Mouse (Mus musculus): ENCODE data around the gene Serpina3b. TPM values are rescaled to one million over a fixed set of nuclear protein-coding genes. Genes with fewer than 3 reads are reported as not detected.
"Not testable (repeated sequence)": the region's sequence is repeated elsewhere in the genome, so short reads cannot be mapped to it uniquely, and the experiment has no call there.

Serpina3b gene
- not detected in 2 replicates for polyA plus RNA-seq (2014; fragmentation: Nextera tagmentation; extraction: Ambion mirVana)

DNA sequence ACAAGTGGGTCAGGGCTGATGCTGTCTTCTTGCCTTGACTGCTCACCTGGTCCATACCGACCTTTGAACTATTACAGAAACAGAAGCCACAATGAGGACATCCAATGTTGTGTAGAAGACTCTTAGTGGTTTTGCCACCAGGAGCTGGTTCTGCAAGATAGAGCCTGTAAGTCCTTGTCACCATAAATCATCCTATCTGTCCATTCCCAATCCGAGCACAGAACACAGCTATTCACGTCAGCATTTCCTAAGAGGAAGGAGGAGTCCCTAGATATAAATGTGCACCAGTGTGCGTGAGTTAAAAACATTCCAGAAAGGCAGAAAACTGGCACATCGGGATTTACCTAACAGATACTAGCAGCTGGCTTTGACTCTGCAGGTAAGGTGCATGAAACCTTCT is at the start of gene Serpina3b:
TSS of gene Serpina3b (plus strand) at position 301 of the 400 bp plus-strand sequence.
- Histone ChIP-seq H3K27ac (replicated peaks; ENCODE audit: low read depth, low read length) (no peak within 1 kb of the TSS), H3K36me3 (replicated peaks; ENCODE audit: control insufficient read depth, insufficient read depth, low read depth, low read length) (no peaks in the 10 kb centered on the region), H3K9me3 (replicated peaks; ENCODE audit: control insufficient read depth, low read length) (no peaks in the 10 kb centered on the region), H3K4me3 (ENCODE audit: low read depth, low read length) (no peak within 1 kb of the TSS), H3K9ac (replicated peaks; ENCODE audit: low read length) (no peak within 1 kb of the TSS), H3K27me3 (ENCODE audit: control insufficient read depth, insufficient read depth, low read length) (no peaks in the 10 kb centered on the region), H3K4me1 (ENCODE audit: control insufficient read depth, insufficient read depth, low read length) (no peaks in the 10 kb centered on the region), H3K4me2 (ENCODE audit: low read depth, low read length) (no peak within 1 kb of the TSS)
- no peak for ATAC-seq (replicated peaks; ENCODE audit: insufficient number of reproducible peaks, low FRiP score, low TSS enrichment, low read depth)
- WGBS: 86% methylated on average over 5 of the region's 5 CpGs
- DNase-seq (ENCODE audit: low spot score): no peak

DNA sequence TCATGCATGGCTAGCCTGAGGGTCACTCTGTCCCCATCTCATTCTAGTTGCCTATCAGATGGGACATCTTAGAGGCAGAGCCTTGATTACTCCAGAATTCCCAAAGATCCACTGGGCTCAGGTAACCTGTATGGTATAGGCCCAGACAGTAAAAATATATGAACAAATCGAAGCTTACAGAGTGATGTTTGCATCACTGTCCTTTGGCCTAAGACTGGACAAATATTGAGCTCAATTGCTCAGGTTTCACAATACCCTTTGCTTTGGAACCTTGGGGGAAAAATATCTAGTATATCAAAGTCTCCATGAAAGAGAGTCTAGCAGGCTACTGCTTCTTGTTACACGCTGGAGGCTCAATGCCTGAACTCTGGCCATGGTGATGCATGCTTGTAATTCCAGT is 37.7 kb upstream of the Serpina3b start:
- Histone ChIP-seq H3K4me1 (ENCODE audit: control insufficient read depth, insufficient read depth, low read length) (no peaks in the 10 kb centered on the region), H3K9me3 (replicated peaks; ENCODE audit: control insufficient read depth, low read length) (no peaks in the 10 kb centered on the region), H3K27ac (replicated peaks; ENCODE audit: low read depth, low read length) (no peak overlapping the region), H3K4me3 (ENCODE audit: low read depth, low read length) (no peak overlapping the region), H3K36me3 (replicated peaks; ENCODE audit: control insufficient read depth, insufficient read depth, low read depth, low read length) (no peaks in the 10 kb centered on the region), H3K9ac (replicated peaks; ENCODE audit: low read length) (no peak overlapping the region), H3K27me3 (ENCODE audit: control insufficient read depth, insufficient read depth, low read length) (no peaks in the 10 kb centered on the region), H3K4me2 (ENCODE audit: low read depth, low read length) (no peak overlapping the region)
- ATAC-seq (replicated peaks; ENCODE audit: insufficient number of reproducible peaks, low FRiP score, low TSS enrichment, low read depth) (no peak), DNase-seq (ENCODE audit: low spot score) (no peak)
- WGBS: 82% methylated on average over 2 of the region's 2 CpGs

DNA sequence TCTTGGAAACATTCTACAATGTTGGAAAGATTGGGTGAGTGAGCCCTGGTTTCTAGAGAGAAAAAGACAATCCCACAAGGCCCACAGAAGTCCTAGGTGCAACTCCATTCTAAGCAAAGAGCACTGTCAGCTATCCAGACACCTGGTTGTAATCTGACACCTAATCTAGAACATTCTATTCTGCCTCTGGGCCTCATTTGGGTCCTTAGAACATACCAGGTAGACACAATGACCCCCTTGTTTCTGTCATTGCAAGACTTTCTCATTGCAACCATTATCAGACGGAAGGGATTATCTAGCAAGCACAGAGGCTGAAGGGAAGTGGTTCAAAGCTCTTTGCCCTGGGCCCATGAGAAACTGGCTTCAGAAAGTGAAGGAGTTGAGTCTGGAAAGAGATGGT is 36.5 kb upstream of the Serpina3b start:
- Histone ChIP-seq H3K4me3 (ENCODE audit: low read depth, low read length) (no peak overlapping the region), H3K9me3 (replicated peaks; ENCODE audit: control insufficient read depth, low read length) (no peaks in the 10 kb centered on the region), H3K36me3 (replicated peaks; ENCODE audit: control insufficient read depth, insufficient read depth, low read depth, low read length) (no peaks in the 10 kb centered on the region), H3K27me3 (ENCODE audit: control insufficient read depth, insufficient read depth, low read length) (no peaks in the 10 kb centered on the region), H3K9ac (replicated peaks; ENCODE audit: low read length) (no peak overlapping the region), H3K27ac (replicated peaks; ENCODE audit: low read depth, low read length) (no peak overlapping the region), H3K4me1 (ENCODE audit: control insufficient read depth, insufficient read depth, low read length) (no peaks in the 10 kb centered on the region), H3K4me2 (ENCODE audit: low read depth, low read length) (no peak overlapping the region)
- DNase-seq (ENCODE audit: low spot score): no peak
- ATAC-seq (replicated peaks; ENCODE audit: insufficient number of reproducible peaks, low FRiP score, low TSS enrichment, low read depth): no peak
- 76% methylated on average over 1 of the region's 1 CpGs for WGBS

DNA sequence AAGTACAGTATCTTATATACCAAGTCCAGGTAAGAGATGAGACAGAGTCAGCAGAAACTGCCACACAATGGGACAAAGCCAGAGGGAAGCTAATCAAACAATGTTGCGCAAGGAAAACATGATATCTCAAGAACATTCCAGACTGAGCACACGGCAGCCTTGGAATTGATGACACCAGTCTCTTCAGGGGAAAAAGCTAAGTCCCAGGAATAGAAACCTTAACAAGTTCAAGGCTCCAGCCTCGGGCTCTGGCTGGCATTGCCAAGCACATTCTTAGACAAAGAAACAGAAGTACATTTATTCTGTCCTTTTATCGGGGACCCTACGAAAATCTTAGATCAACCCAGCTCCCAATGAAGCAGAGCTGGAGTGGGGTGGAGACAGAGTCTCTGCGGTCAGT is 27.0 kb upstream of the Serpina3b start, which contains the start of gene Serpina5:
TSS of gene Serpina5 (plus strand) at position 346 of the 400 bp plus-strand sequence.
- no peaks in the 10 kb centered on the region for H3K27me3 ChIP-seq (ENCODE audit: control insufficient read depth, insufficient read depth, low read length)
- WGBS: 86% methylated on average over 6 of the region's 6 CpGs
- no peaks in the 10 kb centered on the region for H3K36me3 ChIP-seq (replicated peaks; ENCODE audit: control insufficient read depth, insufficient read depth, low read depth, low read length)
- H3K27ac ChIP-seq (replicated peaks; ENCODE audit: low read depth, low read length): no peak within 1 kb of the TSS
- DNase-seq (ENCODE audit: low spot score): no peak
- no peaks in the 10 kb centered on the region for H3K4me1 ChIP-seq (ENCODE audit: control insufficient read depth, insufficient read depth, low read length)
- no peaks in the 10 kb centered on the region for H3K9me3 ChIP-seq (replicated peaks; ENCODE audit: control insufficient read depth, low read length)
- no peak within 1 kb of the TSS for H3K4me2 ChIP-seq (ENCODE audit: low read depth, low read length)
- H3K4me3 ChIP-seq (ENCODE audit: low read depth, low read length): no peak within 1 kb of the TSS
- no peak within 1 kb of the TSS for H3K9ac ChIP-seq (replicated peaks; ENCODE audit: low read length)
- no peak for ATAC-seq (replicated peaks; ENCODE audit: insufficient number of reproducible peaks, low FRiP score, low TSS enrichment, low read depth)

DNA sequence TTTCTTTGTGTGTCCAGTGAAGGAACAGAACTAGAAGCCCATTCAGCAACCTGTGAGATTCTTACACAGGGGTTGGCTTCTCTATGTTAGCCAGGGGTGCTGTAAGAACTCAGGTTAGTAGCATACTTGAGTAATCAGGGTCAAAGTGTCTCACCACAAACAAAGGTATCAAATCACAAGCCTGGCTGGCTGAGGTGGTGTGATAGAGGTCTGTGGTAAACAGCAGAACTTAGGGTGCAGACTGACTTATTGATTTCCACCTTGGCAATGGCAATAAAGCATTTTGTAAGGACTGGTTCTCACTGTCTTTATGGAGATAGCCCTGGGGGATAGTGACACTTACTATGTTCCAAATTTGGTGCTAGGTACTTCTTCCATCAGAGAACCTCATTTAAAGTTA is 21.9 kb upstream of the Serpina3b start:
- Histone ChIP-seq H3K4me3 (ENCODE audit: low read depth, low read length) (no peak overlapping the region), H3K9ac (replicated peaks; ENCODE audit: low read length) (no peak overlapping the region), H3K9me3 (replicated peaks; ENCODE audit: control insufficient read depth, low read length) (no peaks in the 10 kb centered on the region), H3K36me3 (replicated peaks; ENCODE audit: control insufficient read depth, insufficient read depth, low read depth, low read length) (no peaks in the 10 kb centered on the region), H3K27ac (replicated peaks; ENCODE audit: low read depth, low read length) (no peak overlapping the region), H3K4me2 (ENCODE audit: low read depth, low read length) (no peak overlapping the region), H3K4me1 (ENCODE audit: control insufficient read depth, insufficient read depth, low read length) (no peaks in the 10 kb centered on the region), H3K27me3 (ENCODE audit: control insufficient read depth, insufficient read depth, low read length) (no peaks in the 10 kb centered on the region)
- DNase-seq (ENCODE audit: low spot score) (no peak), ATAC-seq (replicated peaks; ENCODE audit: insufficient number of reproducible peaks, low FRiP score, low TSS enrichment, low read depth) (no peak)

DNA sequence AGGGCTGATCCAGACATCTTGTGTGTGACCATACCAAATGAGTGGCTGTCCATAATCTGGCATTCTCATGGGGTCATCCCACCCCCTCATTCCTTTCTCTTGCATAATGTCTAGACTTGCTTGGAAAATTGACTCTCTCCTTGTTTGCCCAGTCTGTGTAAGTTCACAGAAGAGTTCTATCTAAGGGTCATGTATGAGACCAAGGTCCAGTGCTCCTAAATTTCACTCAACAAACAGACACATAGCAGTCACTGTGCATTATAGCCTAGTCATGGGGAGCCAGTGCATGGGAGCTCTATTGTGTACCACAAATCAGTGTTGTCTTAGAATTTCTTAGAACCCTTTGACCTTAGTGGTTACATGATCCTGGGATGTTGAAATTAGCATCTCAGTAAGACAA is 20.9 kb upstream of the Serpina3b start:
- ATAC-seq (replicated peaks; ENCODE audit: insufficient number of reproducible peaks, low FRiP score, low TSS enrichment, low read depth) (no peak), DNase-seq (ENCODE audit: low spot score) (no peak)
- H3K9me3 ChIP-seq (replicated peaks; ENCODE audit: control insufficient read depth, low read length): no peaks in the 10 kb centered on the region
- H3K4me1 ChIP-seq (ENCODE audit: control insufficient read depth, insufficient read depth, low read length): no peaks in the 10 kb centered on the region
- H3K27ac ChIP-seq (replicated peaks; ENCODE audit: low read depth, low read length): no peak overlapping the region
- no peak overlapping the region for H3K4me2 ChIP-seq (ENCODE audit: low read depth, low read length)
- no peaks in the 10 kb centered on the region for H3K36me3 ChIP-seq (replicated peaks; ENCODE audit: control insufficient read depth, insufficient read depth, low read depth, low read length)
- H3K9ac ChIP-seq (replicated peaks; ENCODE audit: low read length): no peak overlapping the region
- H3K27me3 ChIP-seq (ENCODE audit: control insufficient read depth, insufficient read depth, low read length): no peaks in the 10 kb centered on the region
- no peak overlapping the region for H3K4me3 ChIP-seq (ENCODE audit: low read depth, low read length)

DNA sequence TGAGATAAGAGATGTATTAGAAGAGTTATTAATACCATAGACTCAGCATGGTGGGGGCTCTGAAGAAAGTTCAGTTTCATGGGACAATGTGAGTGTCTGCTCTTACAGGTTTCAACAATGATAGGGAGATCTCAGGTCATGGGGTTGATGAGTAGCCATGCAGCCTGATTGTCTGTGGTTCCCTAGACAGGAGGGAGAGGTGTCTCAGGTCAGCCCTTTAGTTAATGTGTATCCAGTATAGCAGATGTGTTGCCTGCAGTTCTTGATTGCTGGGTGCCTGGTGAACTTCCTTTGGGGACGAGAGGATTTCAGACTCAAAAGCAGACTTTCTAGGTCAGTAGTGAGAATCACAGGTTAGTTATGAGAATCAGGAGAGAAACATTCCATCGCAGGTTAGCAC is 19.3 kb upstream of the Serpina3b start:
- Histone ChIP-seq H3K27ac (replicated peaks; ENCODE audit: low read depth, low read length) (no peak overlapping the region), H3K4me3 (ENCODE audit: low read depth, low read length) (no peak overlapping the region), H3K9me3 (replicated peaks; ENCODE audit: control insufficient read depth, low read length) (no peaks in the 10 kb centered on the region), H3K36me3 (replicated peaks; ENCODE audit: control insufficient read depth, insufficient read depth, low read depth, low read length) (no peaks in the 10 kb centered on the region), H3K27me3 (ENCODE audit: control insufficient read depth, insufficient read depth, low read length) (no peaks in the 10 kb centered on the region), H3K4me2 (ENCODE audit: low read depth, low read length) (no peak overlapping the region), H3K4me1 (ENCODE audit: control insufficient read depth, insufficient read depth, low read length) (no peaks in the 10 kb centered on the region), H3K9ac (replicated peaks; ENCODE audit: low read length) (no peak overlapping the region)
- WGBS: 82% methylated on average over 2 of the region's 2 CpGs
- DNase-seq (ENCODE audit: low spot score) (no peak), ATAC-seq (replicated peaks; ENCODE audit: insufficient number of reproducible peaks, low FRiP score, low TSS enrichment, low read depth) (no peak)

DNA sequence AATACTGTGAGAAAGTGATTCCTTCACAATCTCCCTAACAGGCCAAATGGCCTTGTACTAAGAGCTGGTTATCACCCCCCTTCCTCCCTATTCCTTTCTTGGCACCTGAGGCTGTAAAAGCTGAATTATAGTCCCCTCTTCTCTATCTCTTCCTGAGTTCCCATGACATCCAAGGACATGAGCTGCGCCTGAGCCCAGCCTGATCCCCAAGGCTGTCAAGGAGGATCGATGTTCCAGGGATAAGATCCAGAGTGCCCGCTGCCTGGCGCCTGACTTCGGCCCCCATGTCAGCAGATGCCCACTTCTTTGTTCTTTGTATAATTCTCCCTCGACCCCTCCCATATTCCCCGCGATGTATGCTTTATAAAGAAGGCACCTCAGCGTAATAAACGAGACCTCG is 15.5 kb upstream of the Serpina3b start, which contains the start of gene Serpina3a:
TSS of gene Serpina3a (plus strand) at position 392 of the 400 bp plus-strand sequence.
- H3K9ac ChIP-seq (replicated peaks; ENCODE audit: low read length); H3K4me1 ChIP-seq (ENCODE audit: control insufficient read depth, insufficient read depth, low read length); H3K27me3 ChIP-seq (ENCODE audit: control insufficient read depth, insufficient read depth, low read length); H3K27ac ChIP-seq (replicated peaks; ENCODE audit: low read depth, low read length); DNase-seq (ENCODE audit: low spot score); H3K9me3 ChIP-seq (replicated peaks; ENCODE audit: control insufficient read depth, low read length); H3K4me3 ChIP-seq (ENCODE audit: low read depth, low read length); H3K4me2 ChIP-seq (ENCODE audit: low read depth, low read length); H3K36me3 ChIP-seq (replicated peaks; ENCODE audit: control insufficient read depth, insufficient read depth, low read depth, low read length); ATAC-seq (replicated peaks; ENCODE audit: insufficient number of reproducible peaks, low FRiP score, low TSS enrichment, low read depth): not testable (repeated sequence)
- 92% methylated on average over 10 of the region's 11 CpGs for WGBS

Data from embryonic facial prominence, embryonic 11.5 days (tissue).